Mouse (Mus musculus): Measurements from ENCODE around the gene Kidins220.

DNA sequence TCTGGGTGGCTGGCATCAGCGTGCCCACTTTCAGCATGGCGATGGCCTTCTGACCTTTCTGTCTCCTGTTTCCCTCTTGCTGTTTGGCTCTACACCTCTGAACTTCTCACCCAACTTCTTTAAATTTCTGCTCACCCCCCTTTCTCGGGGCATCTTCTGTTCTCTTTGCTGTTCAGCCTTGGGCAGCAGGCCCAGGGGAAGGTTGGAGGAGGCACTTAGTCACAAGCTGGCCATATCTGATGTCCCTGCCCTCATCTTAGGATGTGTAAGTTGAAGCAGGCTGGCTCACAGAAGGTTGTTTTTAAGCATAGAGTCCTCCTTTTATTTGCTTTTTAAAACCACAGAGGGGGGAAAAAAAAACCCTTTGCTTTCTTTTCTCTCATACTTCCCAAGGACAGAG is 40.7 kb upstream of the Kidins220 start:
- TF ChIP-seq POLR2A (IDR thresholded peaks at IDR 0.05; ENCODE audit: insufficient read depth, low read length) (no peak), CTCF (IDR thresholded peaks at IDR 0.05; ENCODE audit: low read depth, low read length) (no peak)

Measured in ES-Bruce4 (cell line).